Mouse (Mus musculus) limb, embryonic 13.5 days (tissue): ENCODE results near the gene Il16. TPM values are rescaled to one million over a fixed set of nuclear protein-coding genes. Genes with fewer than 3 reads are reported as not detected.

ENCODE experiments used
- ATAC-seq: fragments of 200-750 bp; cut with Nextera tagmentation; 2 replicates; pipeline ENCODE4 v1.8.0; 2017; ENCODE audit warnings: low read depth, moderate number of reproducible peaks, moderate TSS enrichment; ENCODE audit not compliant: low FRiP score
- H3K27ac ChIP-seq: fragments of 300-500 bp; sonication (generic); 2 replicates; pipeline ENCODE4 v1.5.1; 2015; ENCODE audit warnings: inconsistent platforms, mild to moderate bottlenecking, moderate library complexity
- H3K27me3 ChIP-seq: fragments of 300-500 bp; sonication (generic); 2 replicates; pipeline ENCODE4 v1.6.1; 2015; ENCODE audit warnings: mild to moderate bottlenecking, inconsistent platforms
- H3K36me3 ChIP-seq: fragments of 300-500 bp; sonication (generic); 2 replicates; pipeline ENCODE4 v1.6.1; 2015; ENCODE audit warnings: inconsistent platforms, mild to moderate bottlenecking, moderate library complexity
- H3K4me1 ChIP-seq: fragments of 300-500 bp; sonication (generic); 2 replicates; pipeline ENCODE4 v1.6.1; 2015; ENCODE audit warnings: inconsistent platforms
- H3K4me2 ChIP-seq: fragments of 300-500 bp; sonication (generic); replicated peaks from 2 replicates; pipeline ENCODE4 v1.6.1; 2015; ENCODE audit warnings: inconsistent platforms, mild to moderate bottlenecking, moderate library complexity
- H3K4me3 ChIP-seq: fragments of 300-500 bp; sonication (generic); 2 replicates; pipeline ENCODE4 v1.5.1; 2015; ENCODE audit warnings: moderate library complexity, mild to moderate bottlenecking, inconsistent platforms
- H3K9ac ChIP-seq: fragments of 300-500 bp; sonication (generic); 2 replicates; pipeline ENCODE4 v1.6.1; 2015; ENCODE audit warnings: mild to moderate bottlenecking, inconsistent platforms
- H3K9me3 ChIP-seq: fragments of 300-500 bp; sonication (generic); 2 replicates; pipeline ENCODE4 v1.6.1; 2016; ENCODE audit warnings: inconsistent platforms
- WGBS: fragments of 180-500 bp; shearing (Covaris S2); methylation state at CpG from one replicate; pipeline ENCODE4 v1.1.7; 2015; 5-methylcytosine and 5-hydroxymethylcytosine counted together
- polyA plus RNA-seq: library from polyadenylated mRNA; unstranded; fragments of >200 nt; fragmentation: Nextera tagmentation; extraction: Ambion mirVana; gene quantifications from 2 replicates; pipeline ENCODE4 v1.2.1, GENCODE M21; 2015

Gene Il16
- polyA plus RNA-seq, 1 experiment from 2014 or later, result 4.6 TPM

GRCm38 (mm10) chr7:83667936-83668645, 77.4 kb downstream of the Il16 start:
- WGBS, result 86% methylated on average over 5 of the region's 5 CpGs
- ATAC-seq, result no peak
- no peak overlapping the region for H3K4me3 ChIP-seq

DNA sequence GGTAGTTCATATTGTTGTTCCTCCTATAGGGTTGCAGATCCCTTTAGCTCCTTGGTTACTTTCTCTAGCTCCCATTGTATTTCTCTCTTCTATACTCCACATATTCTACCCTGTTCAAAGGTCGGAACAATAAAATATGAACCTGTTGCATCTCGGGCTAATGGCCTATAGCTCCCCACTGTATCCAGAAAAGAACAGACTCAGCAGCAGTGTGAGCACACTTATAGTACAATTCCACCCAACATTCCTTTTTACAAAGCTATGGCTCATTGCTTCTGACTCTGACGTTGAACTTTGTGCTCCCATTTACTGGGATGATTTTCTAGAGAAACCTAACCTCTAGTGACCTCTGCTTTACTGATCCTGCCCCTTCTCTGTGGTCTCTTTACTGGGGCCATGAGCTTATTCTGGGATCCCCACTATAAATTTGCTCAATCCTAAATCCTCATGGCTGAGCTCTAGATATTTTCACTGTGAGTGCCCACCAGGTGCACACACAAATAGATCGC, 79.4 kb downstream of the Il16 start:
- Histone ChIP-seq H3K9ac (no peak overlapping the region), H3K4me3 (no peak overlapping the region), H3K9me3 (no peaks in the 10 kb centered on the region), H3K27me3 (no peaks in the 10 kb centered on the region), H3K4me2 (no peak overlapping the region), H3K36me3 (no peaks in the 10 kb centered on the region), H3K4me1 (no peaks in the 10 kb centered on the region), H3K27ac (no peak overlapping the region)
- no peak for ATAC-seq
- WGBS, result 83% methylated on average over 4 of the region's 4 CpGs

More at GRCm38 (mm10) chr7:83667936-83668645, 77.4 kb downstream of the Il16 start:
- H3K4me2 ChIP-seq, result no peak overlapping the region
- no peaks in the 10 kb centered on the region for H3K4me1 ChIP-seq
- H3K9ac ChIP-seq, result no peak overlapping the region
- H3K27ac ChIP-seq, result no peak overlapping the region
- no peaks in the 10 kb centered on the region for H3K9me3 ChIP-seq
- H3K27me3 ChIP-seq, result no peaks in the 10 kb centered on the region
- no peaks in the 10 kb centered on the region for H3K36me3 ChIP-seq

DNA sequence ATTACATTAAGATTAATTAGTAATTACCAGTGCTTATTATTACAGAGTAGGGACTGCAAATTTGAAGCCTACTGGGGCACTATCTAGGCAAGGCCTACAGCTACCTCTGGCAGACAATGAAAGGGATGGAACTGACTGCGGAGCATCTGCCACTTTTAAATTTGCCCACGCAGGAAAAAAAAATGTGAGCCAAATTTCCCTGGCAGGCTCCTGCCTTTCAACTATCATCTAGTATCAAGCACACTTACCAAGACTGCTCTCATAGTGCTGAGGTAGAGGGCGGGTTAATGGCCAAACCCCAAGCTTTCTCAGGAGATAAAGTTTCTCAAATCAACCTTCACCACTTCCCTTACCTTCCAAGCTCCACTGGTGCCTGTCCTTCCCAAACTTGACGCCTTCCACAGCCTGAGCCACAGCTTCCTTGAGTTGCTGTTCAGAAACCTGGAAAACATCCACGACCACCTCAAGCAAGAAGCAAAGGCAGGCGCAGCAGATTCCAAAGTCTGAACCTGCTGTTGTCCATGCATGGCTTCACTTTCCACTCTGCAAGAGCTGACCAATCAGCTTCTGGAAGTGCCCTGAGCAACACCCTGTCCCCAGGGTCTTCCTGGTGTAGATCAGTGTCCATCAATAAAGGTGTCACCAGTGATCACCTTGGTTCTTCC, 82.7 kb downstream of the Il16 start:
- Histone ChIP-seq H3K4me1 (no peaks in the 10 kb centered on the region), H3K36me3 (no peaks in the 10 kb centered on the region; the same call in 1 of the 2 replicates), H3K4me3 (no peak overlapping the region), H3K27me3 (no peaks in the 10 kb centered on the region), H3K4me2 (no peak overlapping the region), H3K27ac (no peak overlapping the region), H3K9ac (no peak overlapping the region), H3K9me3 (no peaks in the 10 kb centered on the region)
- no peak for ATAC-seq
- 86% methylated on average over 6 of the region's 6 CpGs for WGBS

- no peak overlapping the region for H3K4me3 ChIP-seq
- no peaks in the 10 kb centered on the region for H3K27me3 ChIP-seq
- H3K9ac ChIP-seq, result no peak overlapping the region
- no peak overlapping the region for H3K4me2 ChIP-seq
- H3K9me3 ChIP-seq, result no peaks in the 10 kb centered on the region
- no peak overlapping the region for H3K27ac ChIP-seq
- no peak for ATAC-seq
- 97% methylated on average over 3 of the region's 3 CpGs for WGBS
- H3K4me1 ChIP-seq, result no peaks in the 10 kb centered on the region
- no peaks in the 10 kb centered on the region; the same call in 1 of the 2 replicates for H3K36me3 ChIP-seq
These were observed 83.8 kb downstream of the Il16 start for GRCm38 (mm10) chr7:83661763-83662162.

DNA sequence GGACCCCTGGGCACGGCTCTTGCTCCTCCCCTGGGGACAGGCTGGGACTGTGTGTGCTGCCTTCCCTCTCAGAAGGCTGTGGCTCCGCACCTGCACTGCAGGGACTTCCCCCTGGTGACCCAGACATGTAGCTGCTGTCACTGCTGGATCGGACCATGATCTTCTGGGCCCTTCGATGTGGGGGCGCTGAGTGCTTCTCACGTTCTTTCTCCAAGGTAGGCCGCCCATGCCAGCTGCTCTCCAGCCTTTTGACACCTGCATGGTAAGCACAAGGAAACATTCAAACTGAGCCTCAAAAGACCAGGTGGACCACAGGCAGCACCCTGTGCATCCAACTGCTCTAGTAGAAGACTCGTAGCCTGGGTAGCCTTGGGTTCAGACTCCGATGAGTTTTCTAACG, 84.5 kb downstream of the Il16 start:
- H3K9ac ChIP-seq, result no peak overlapping the region
- H3K36me3 ChIP-seq, result no peaks in the 10 kb centered on the region; the same call in 1 of the 2 replicates
- no peak overlapping the region for H3K4me3 ChIP-seq
- 91% methylated on average over 10 of the region's 10 CpGs for WGBS
- H3K27me3 ChIP-seq, result no peaks in the 10 kb centered on the region
- ATAC-seq, result no peak
- no peak overlapping the region for H3K4me2 ChIP-seq
- no peaks in the 10 kb centered on the region for H3K9me3 ChIP-seq
- no peaks in the 10 kb centered on the region for H3K4me1 ChIP-seq
- H3K27ac ChIP-seq, result no peak overlapping the region

GRCm38 (mm10) chr7:83660273-83660691, 85.2 kb downstream of the Il16 start:
- H3K36me3 ChIP-seq, result no peaks in the 10 kb centered on the region; the same call in 1 of the 2 replicates
- no peaks in the 10 kb centered on the region for H3K9me3 ChIP-seq
- ATAC-seq, result no peak
- H3K9ac ChIP-seq, result no peak overlapping the region
- no peaks in the 10 kb centered on the region for H3K4me1 ChIP-seq
- no peak overlapping the region for H3K4me2 ChIP-seq
- H3K27ac ChIP-seq, result no peak overlapping the region
- no peaks in the 10 kb centered on the region for H3K27me3 ChIP-seq
- H3K4me3 ChIP-seq, result no peak overlapping the region
- 92% methylated on average over 11 of the region's 11 CpGs for WGBS

GRCm38 (mm10) chr7:83659159-83660065, 86.1 kb downstream of the Il16 start:
- H3K9ac ChIP-seq, result no peak overlapping the region
- no peaks in the 10 kb centered on the region for H3K9me3 ChIP-seq
- no peak for ATAC-seq
- no peak overlapping the region for H3K27ac ChIP-seq
- H3K27me3 ChIP-seq, result no peaks in the 10 kb centered on the region
- no peaks in the 10 kb centered on the region for H3K4me1 ChIP-seq
- H3K36me3 ChIP-seq, result no peaks in the 10 kb centered on the region; the same call in none of the 2 replicates
- H3K4me3 ChIP-seq, result no peak overlapping the region
- H3K4me2 ChIP-seq, result no peak overlapping the region
- 80% methylated on average over 9 of the region's 9 CpGs for WGBS

- Histone ChIP-seq H3K27me3 (no peaks in the 10 kb centered on the region), H3K36me3 (no peaks in the 10 kb centered on the region; the same call in none of the 2 replicates), H3K4me3 (no peak overlapping the region), H3K4me1 (no peaks in the 10 kb centered on the region), H3K9ac (no peak overlapping the region), H3K4me2 (no peak overlapping the region), H3K27ac (no peak overlapping the region), H3K9me3 (no peaks in the 10 kb centered on the region)
- 82% methylated on average over 1 of the region's 1 CpGs for WGBS
- no peak for ATAC-seq
These were observed 86.8 kb downstream of the Il16 start for GRCm38 (mm10) chr7:83658716-83659115.

DNA sequence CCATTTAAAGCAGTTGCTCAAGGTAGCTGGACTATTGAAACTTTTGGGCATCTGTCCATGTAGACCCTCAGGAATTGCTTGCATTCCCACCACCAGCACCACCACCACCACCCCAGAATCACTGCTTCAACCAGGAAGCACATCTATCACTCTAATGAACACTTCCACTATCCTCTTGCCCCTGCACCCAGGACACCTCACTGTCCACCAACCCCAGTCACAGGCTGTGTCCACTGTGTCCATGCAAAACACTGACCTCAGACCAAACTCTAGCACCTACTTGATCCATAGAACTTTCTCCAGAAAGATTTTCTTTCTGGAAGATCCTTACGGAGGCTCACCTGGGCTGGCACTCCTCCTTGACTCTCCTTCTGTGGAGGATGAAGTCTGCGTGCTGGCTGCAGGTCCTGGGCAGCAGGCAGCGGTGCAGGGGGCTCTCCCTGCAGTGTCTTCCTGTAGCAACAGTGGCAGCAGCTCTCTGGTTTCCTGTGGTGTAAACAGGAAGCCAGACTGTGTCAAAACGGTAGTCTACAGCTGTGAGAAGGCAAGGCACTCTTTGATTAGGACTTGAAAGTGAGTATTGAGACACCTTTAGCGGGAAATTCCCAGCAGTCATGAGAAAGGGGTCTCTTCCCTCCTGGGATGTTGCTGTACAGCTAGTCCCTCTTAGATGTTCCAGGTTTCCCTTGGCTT, 90.4 kb downstream of the Il16 start:
- no peak for ATAC-seq
- no peak overlapping the region for H3K27ac ChIP-seq
- H3K4me1 ChIP-seq, result no peaks in the 10 kb centered on the region
- H3K4me2 ChIP-seq, result no peak overlapping the region
- H3K9ac ChIP-seq, result no peak overlapping the region
- no peak overlapping the region for H3K4me3 ChIP-seq
- H3K9me3 ChIP-seq, result no peaks in the 10 kb centered on the region
- H3K36me3 ChIP-seq, result no peaks in the 10 kb centered on the region; the same call in 1 of the 2 replicates
- no peaks in the 10 kb centered on the region for H3K27me3 ChIP-seq
- WGBS, result 58% methylated on average over 5 of the region's 5 CpGs

DNA sequence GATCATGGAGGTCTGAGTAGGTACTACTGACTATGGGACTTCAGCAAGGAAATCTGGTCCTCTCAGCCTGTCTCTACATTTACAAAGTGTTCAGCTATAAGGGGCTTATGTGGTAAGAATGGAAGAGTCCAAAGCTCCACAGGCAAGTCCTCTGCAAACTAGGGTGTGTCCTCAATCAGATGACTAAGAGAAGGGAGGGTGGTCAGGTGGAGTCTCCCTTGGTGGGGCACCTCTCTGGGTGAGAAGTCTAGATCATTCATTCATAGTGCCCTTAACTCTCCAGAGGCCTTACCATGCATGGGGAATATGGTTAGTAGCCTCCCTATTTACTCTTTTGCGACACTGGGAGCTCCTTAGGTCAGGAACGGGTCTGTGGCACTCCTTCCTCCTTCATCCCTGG, 91.3 kb downstream of the Il16 start:
- WGBS, result 79% methylated on average over 2 of the region's 2 CpGs

GRCm38 (mm10) chr7:83653605-83654051, 91.9 kb downstream of the Il16 start:
- no peaks in the 10 kb centered on the region for H3K9me3 ChIP-seq
- H3K4me1 ChIP-seq, result no peaks in the 10 kb centered on the region
- H3K27ac ChIP-seq, result no peak overlapping the region
- ATAC-seq, result no peak
- H3K36me3 ChIP-seq, result no peaks in the 10 kb centered on the region; the same call in 1 of the 2 replicates
- no peak overlapping the region for H3K9ac ChIP-seq
- no peaks in the 10 kb centered on the region for H3K27me3 ChIP-seq
- H3K4me3 ChIP-seq, result no peak overlapping the region
- 81% methylated on average over 2 of the region's 2 CpGs for WGBS
- H3K4me2 ChIP-seq, result no peak overlapping the region

More for the DNA sequence above, 91.3 kb downstream of the Il16 start:
- Histone ChIP-seq H3K9ac (no peak overlapping the region), H3K4me1 (no peaks in the 10 kb centered on the region), H3K4me2 (no peak overlapping the region), H3K27me3 (no peaks in the 10 kb centered on the region), H3K4me3 (no peak overlapping the region), H3K27ac (no peak overlapping the region), H3K36me3 (no peaks in the 10 kb centered on the region; the same call in 1 of the 2 replicates), H3K9me3 (no peaks in the 10 kb centered on the region)
- ATAC-seq, result no peak
